Mouse (Mus musculus) erythroblast, adult 5-6 weeks (primary cell): ENCODE data around the gene Proca1. TPM values are rescaled to one million over a fixed set of nuclear protein-coding genes. Genes with fewer than 3 reads are reported as not detected.

Source experiments
- ATAC-seq: replicated peaks from 2 replicates; pipeline ENCODE4 v1.8.0; 2016; ENCODE audit warnings: moderate number of reproducible peaks, mild to moderate bottlenecking, moderate TSS enrichment, inconsistent platforms; ENCODE audit not compliant: poor library complexity, low FRiP score, severe bottlenecking
- total RNA-seq, 2 experiments: library from RNA; stranded (forward) in 1 of 2; stranded (reverse) in 1 of 2; fragments of 150-400 nt in 1 of 2; fragments of 200-764, 138-1000 nt in 1 of 2; gene quantifications; 2 replicates each; pipeline versions ENCODE4 v1.2.3 to v1.2.4; 2015 to 2017; ENCODE audit warnings: low replicate concordance in 2 of 2

Proca1 gene
- total RNA-seq, 2 experiments from 2014 or later, result not detected

GRCm38 (mm10) chr11:78164924-78165760 is 28.1 kb upstream of the Proca1 start, which contains the start of gene Traf4:
Gene Traf4, minus strand, starts transcription at chr11:78165589.
- ATAC-seq, result peak; percentile 67

- peak; percentile 38 for ATAC-seq
Measured at GRCm38 (mm10) chr11:78165761-78166109, 27.5 kb upstream of the Proca1 start.

- no peak for ATAC-seq
Measured at GRCm38 (mm10) chr11:78166161-78166560, 27.0 kb upstream of the Proca1 start.

DNA sequence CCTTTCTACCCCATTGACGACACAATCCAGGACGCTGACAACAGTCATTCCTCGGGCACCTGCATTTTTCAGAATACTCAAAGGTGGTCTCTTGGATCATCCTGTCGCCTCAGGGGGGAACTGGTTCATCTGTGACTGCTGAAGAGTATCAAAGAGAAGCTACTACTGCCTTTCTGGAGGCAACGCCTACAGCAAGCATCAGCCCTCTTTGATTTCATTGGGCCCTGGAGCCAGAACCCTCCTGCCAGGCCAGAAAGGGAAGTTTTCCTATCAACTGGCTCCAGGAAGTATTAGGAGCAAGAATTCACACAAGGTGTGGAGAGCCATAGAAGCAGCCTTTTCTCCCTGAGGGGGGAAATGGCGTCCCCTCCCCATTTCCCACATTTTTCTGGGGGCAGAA is 26.6 kb upstream of the Proca1 start:
- no peak for ATAC-seq

- ATAC-seq, result no peak
Measured at GRCm38 (mm10) chr11:78167257-78167959, 25.8 kb upstream of the Proca1 start.

- ATAC-seq, result peak; percentile 47
Measured at GRCm38 (mm10) chr11:78168541-78169468, 24.4 kb upstream of the Proca1 start.

GRCm38 (mm10) chr11:78170306-78170705 is 22.9 kb upstream of the Proca1 start:
- ATAC-seq, result no peak

GRCm38 (mm10) chr11:78171328-78171727 is 21.9 kb upstream of the Proca1 start:
- ATAC-seq, result no peak

DNA sequence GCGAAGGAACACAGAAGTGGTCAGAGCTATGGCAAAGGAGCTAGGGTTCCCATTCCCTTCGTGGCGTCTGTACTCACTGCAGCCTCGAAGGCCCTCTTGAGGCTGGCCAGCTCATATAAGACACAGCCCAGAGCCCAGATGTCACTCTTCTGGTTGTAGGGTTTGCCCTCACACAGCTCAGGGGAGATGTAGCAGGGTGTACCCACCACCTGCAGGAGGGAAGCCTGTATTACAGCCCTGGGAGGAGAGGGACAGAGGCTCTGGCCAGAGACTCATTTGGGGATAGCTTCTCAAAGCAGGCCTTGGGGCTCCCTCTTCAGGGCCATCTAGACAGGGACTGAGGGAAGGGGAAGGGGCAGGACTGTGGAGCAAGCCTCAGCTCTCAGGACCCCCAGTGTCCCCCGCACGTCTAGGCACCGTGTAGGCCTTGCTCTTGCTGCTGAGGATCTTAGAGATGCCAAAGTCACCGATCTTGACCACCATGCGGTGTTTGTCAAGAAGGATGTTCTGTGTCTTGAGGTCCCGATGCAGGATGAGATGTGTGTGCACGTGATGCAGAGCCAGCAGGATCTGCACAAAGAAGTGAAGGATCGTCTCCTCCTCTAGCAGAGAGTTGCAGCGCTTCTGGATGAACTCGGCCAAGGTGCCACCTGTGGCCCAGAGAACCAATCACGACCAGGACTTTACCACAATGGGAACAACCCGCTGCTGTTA is 21.0 kb upstream of the Proca1 start:
- ATAC-seq, result no peak

DNA sequence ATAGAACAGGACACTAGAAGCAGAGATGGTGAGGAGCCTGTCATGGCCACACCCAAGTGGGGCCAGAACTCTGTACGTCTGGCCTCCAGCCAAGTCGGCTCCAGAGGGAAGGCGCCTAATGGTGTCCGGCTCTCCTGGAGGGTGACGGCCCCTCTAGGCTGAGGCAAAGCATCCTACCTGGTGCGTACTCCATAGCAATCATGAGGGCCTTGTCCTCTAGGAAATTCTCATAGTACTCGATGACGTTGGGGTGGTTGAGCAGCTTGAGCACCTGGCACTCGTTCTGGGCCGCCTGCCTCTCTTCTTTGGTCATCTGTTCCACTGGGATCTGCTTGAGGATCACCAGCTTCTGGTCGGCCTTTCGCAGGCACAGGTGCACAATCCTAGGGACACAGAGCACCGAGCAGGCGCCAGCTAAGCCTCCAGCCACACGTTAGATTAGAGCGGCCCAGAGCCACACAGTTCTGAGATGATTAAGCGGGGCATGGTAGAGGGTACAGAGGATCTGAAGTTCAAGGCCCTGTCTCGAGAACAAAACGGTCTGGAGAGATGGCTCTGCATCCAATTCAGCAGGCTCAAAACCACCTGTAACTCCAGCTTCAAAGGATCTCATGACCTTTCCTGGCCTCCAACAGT is 20.3 kb upstream of the Proca1 start:
- no peak for ATAC-seq

DNA sequence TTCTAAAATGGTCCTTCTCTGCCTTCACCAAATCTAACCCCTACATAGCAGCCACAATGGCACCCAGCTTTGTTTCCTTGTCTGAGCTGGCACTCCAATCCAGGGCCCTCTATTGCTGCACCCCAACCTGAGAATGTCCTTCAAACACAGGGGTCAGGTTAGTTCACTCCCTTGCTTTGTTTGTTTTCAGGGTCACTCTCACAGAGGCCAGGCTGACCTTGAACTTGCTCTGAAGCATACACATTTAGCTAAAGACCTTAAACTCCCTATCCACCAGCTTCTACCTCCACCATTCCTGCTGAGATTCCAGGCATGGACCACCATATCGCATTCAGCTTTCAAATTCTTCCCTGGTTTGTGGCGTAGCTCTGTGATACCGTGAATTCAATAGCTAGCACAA is 18.7 kb upstream of the Proca1 start:
- ATAC-seq, result no peak

DNA sequence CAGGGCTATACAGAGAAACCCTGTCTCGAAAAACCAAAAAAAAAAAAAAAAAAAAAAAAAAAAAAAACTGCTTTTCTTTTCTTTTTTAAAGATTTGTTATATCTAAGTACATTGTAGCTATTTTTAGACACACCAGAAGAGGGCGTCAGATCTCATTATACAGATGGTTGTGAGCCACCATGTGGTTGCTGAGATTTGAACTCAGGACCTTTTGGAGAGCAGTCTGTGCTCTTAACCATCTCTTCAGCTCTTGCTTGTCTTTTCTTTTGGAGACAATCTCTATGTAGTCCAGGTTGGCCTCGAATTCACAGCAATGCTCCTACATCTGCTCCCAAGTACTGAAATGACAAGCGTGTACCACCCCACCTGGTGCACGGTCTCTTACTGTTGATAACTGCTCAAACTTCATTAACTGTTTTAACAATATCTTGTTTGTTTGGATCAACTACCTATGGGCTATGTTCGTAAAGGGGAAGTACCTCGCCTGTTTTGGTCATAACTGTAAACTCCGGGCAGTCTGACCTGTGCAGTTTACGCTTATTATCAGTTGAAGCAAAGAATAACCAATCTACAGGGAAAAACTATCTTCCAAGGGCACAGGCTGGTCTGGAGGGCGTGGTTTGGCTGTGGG is 17.3 kb upstream of the Proca1 start:
- ATAC-seq, result peak; percentile 1

- peak; percentile 63 for ATAC-seq
Measured at GRCm38 (mm10) chr11:78176402-78176862, 16.8 kb upstream of the Proca1 start, which contains the start of the genes Nek8 and Tlcd1. Gene Nek8, minus strand, starts transcription at chr11:78176675. Gene Tlcd1, plus strand, starts transcription at chr11:78176711.

GRCm38 (mm10) chr11:78176905-78177331 is 16.3 kb upstream of the Proca1 start:
- ATAC-seq, result peak; percentile 11

GRCm38 (mm10) chr11:78177437-78177836 is 15.8 kb upstream of the Proca1 start:
- peak; percentile 39 for ATAC-seq

- ATAC-seq, result peak; percentile 60
Measured at GRCm38 (mm10) chr11:78177903-78178858, 15.0 kb upstream of the Proca1 start.

DNA sequence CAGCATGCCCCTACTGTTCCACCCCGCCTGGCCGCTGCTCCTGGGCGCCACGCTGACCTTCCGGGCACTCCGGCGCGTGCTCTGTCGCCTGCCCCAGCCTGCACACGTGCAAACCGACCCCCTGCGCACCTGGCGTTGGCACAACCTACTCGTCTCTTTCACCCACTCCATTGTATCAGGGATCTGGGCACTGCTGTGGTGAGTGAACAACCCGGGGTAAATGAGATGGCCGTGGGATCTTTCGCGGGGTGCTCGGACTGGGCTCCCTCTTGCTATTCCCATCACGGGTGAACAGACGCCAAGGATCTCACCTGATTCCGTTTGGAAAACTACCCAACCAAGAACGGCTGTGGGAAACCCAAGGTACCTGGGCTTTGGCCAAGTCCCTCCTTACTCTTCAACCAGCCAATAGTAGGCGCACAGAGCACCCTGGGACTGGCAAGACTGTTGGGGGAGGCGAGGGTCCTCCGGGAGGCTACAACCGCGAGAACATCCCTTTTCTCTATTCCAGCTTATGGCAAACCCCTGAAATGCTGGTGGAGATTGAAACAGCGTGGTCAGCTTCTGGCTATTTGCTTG is 14.2 kb upstream of the Proca1 start:
- no peak for ATAC-seq
